Mouse (Mus musculus): Measurements from ENCODE around the gene Washc4. TPM values are rescaled to one million over a fixed set of nuclear protein-coding genes. Genes with fewer than 3 reads are reported as not detected.

The Washc4 gene
- polyA plus RNA-seq, 1 experiment = not detected

DNA sequence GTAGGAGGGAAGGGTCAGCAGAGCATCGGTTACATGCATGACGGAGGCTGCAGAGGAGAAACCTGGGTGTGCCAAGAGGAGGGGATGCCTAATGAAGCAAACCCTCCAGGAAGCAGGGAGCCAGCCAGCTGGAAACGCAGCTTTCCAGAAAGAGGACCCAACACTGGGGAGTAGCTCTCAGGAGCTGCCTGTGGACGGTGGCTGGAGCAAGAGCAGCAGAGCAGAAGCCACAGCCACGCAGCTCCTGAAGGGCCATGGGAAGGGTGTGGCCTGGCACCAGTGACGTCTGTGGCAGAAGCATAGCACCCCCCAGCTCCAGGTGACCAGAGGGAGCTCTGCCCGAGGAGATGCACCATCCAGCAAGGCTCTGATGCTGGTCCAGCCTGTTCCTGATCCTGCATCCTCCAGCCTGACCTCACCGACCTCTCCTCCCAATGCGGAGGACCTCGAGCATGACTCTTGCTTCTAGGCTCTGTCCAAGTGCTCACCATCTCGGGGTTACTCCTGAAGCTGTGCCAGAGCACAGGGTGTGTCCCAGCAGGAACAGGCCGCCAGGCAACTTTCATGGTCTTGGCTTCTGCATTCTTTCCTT, 85.7 kb downstream of the Washc4 start:
- no peak for TF ChIP-seq CTCF (IDR thresholded peaks at IDR 0.05; ENCODE audit: insufficient read depth, low read depth, low read length)
- TF ChIP-seq POLR2A (IDR thresholded peaks at IDR 0.05; ENCODE audit: insufficient read depth, low read depth, low read length) = no peak
- no peak overlapping the region for H3K4me3 ChIP-seq (ENCODE audit: insufficient read depth, low read depth, low read length)
- 71% methylated on average over 12 of the region's 12 CpGs for WGBS
- H3K4me1 ChIP-seq (ENCODE audit: control insufficient read depth, insufficient read depth, low read length) = peaks cover 21% of the 10 kb centered on the region
- no peak overlapping the region for H3K27ac ChIP-seq (ENCODE audit: insufficient read depth, low read depth, low read length)

DNA sequence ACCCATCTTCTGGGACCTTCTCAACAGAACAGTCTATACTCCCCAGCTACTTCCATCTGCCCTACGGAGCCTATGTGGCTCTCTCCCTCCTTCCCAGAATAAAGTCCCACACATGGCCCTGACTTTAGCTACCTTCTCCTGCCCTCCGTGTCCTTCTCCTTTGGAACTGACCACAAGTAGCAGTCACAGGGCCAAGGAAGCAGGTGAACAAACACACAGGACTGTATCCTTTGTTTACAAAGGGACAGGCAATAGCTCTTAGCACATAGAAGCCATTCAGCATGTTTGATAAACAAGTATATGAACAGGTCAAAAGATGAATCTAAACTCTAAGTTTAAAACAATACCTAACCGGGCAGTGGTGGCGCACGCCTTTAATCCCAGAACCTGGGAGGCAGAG, 86.3 kb downstream of the Washc4 start:
- 96% methylated on average over 5 of the region's 5 CpGs for WGBS
- TF ChIP-seq POLR2A (IDR thresholded peaks at IDR 0.05; ENCODE audit: insufficient read depth, low read depth, low read length) (no peak), CTCF (IDR thresholded peaks at IDR 0.05; ENCODE audit: insufficient read depth, low read depth, low read length) (no peak)
- H3K4me1 ChIP-seq (ENCODE audit: control insufficient read depth, insufficient read depth, low read length) = peaks cover 25% of the 10 kb centered on the region
- H3K4me3 ChIP-seq (ENCODE audit: insufficient read depth, low read depth, low read length) = no peak overlapping the region
- no peak overlapping the region for H3K27ac ChIP-seq (ENCODE audit: insufficient read depth, low read depth, low read length)

DNA sequence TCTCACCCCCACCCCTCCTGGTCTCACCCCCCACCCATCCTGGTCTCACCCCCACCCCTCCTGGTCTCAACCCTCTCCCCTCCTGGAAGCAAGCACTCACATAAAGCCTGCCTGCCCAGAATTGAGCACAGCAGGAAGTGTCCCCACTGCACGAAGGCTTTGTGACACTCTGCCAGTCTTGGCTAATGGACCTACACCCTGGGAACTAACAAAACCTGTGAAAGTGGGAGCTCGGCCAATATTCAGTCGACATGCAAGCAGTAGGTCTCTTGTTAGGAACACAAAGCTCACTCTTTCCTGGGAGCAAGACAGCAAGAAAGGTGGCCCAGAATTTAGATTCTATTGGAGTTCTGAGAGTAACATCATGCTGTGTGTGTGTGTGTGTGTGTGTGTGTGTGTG, 87.3 kb downstream of the Washc4 start:
- Histone ChIP-seq H3K4me3 (ENCODE audit: insufficient read depth, low read depth, low read length) (no peak overlapping the region), H3K27ac (ENCODE audit: insufficient read depth, low read depth, low read length) (no peak overlapping the region), H3K4me1 (ENCODE audit: control insufficient read depth, insufficient read depth, low read length) (peaks cover 25% of the 10 kb centered on the region)
- TF ChIP-seq CTCF (IDR thresholded peaks at IDR 0.05; ENCODE audit: insufficient read depth, low read depth, low read length) (no peak), POLR2A (IDR thresholded peaks at IDR 0.05; ENCODE audit: insufficient read depth, low read depth, low read length) (no peak)
- WGBS = 53% methylated on average over 3 of the region's 3 CpGs

DNA sequence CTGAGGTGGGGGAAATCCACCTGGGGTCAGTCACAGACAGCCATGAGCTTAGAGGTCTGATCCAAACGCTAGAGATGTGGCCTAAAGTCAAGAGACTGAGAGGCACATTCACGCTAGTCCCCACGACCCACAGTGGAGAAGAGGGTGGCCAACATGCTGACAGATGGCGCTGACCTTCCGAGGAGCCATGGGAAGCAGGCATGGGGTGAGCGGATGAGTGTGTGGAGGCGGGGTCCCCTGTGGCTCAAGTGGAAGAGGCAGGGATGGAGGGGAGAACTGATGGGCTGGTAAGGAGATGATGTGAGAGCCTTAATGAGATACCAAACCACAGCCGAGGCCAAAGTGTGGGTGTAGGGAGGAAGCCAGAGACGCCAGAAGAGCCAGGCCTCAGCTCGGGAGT, 88.2 kb downstream of the Washc4 start:
- Histone ChIP-seq H3K27ac (ENCODE audit: insufficient read depth, low read depth, low read length) (no peak overlapping the region), H3K4me3 (ENCODE audit: insufficient read depth, low read depth, low read length) (no peak overlapping the region), H3K4me1 (ENCODE audit: control insufficient read depth, insufficient read depth, low read length) (peaks cover 25% of the 10 kb centered on the region)
- TF ChIP-seq POLR2A (IDR thresholded peaks at IDR 0.05; ENCODE audit: insufficient read depth, low read depth, low read length) (no peak), CTCF (IDR thresholded peaks at IDR 0.05; ENCODE audit: insufficient read depth, low read depth, low read length) (no peak)
- 88% methylated on average over 10 of the region's 10 CpGs for whole genome bisulfite sequencing

DNA sequence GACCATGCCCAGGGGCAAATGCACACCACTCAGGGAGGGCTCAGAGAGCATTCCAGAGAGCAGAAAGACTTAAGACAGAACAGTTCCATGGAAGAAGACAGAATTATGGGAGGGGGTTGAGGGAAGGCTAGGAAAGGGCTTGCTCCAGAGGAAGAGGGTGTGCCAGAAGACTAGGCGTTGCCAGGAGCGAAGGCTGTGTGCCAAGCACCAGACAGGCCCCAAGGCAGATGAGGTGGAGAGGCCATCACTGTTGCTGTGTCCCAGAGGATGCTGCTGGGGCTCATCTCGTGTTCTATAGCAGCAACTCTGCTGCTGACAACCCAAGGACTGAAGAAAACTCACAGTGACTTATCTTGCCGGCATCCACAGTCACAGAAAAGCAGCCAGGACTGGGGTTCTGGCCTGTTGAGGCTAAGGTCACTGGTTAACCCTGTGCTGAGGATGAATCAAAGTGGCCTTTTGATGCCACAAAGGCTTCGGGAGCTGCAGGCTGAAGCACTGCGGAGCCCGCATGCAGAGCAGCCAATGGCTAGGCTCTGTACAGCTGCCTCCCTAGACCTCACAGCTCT, 89.3 kb downstream of the Washc4 start:
- no peak overlapping the region for H3K4me3 ChIP-seq (ENCODE audit: insufficient read depth, low read depth, low read length)
- peaks cover 28% of the 10 kb centered on the region for H3K4me1 ChIP-seq (ENCODE audit: control insufficient read depth, insufficient read depth, low read length)
- WGBS = 75% methylated on average over 7 of the region's 7 CpGs

DNA sequence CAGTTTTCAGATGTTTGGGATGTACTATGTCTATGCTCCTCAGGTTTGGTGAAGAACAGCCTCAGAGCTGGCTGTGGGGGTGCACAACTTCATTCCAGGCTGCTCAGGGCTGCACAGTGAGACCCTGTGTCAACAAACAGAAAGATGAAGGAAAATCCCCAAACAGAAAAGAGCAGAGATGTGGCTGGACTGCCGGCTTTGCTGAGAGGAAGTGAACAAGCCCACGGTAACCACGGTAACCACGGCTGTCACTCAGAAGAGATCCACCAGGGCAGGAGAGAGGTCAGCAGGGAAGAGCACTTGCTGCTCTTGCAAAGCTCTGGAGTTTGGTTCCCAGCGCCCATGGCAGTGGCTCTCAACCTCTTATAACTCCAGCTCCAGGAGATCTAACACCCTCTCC, 90.9 kb downstream of the Washc4 start:
- WGBS = 53% methylated on average over 5 of the region's 5 CpGs
- Histone ChIP-seq H3K4me1 (ENCODE audit: control insufficient read depth, insufficient read depth, low read length) (peaks cover 30% of the 10 kb centered on the region), H3K27ac (ENCODE audit: insufficient read depth, low read depth, low read length) (no peak overlapping the region), H3K4me3 (ENCODE audit: insufficient read depth, low read depth, low read length) (no peak overlapping the region)
- no peak for TF ChIP-seq CTCF (IDR thresholded peaks at IDR 0.05; ENCODE audit: insufficient read depth, low read depth, low read length)
- TF ChIP-seq POLR2A (IDR thresholded peaks at IDR 0.05; ENCODE audit: insufficient read depth, low read depth, low read length) = no peak

More for the DNA sequence above, 89.3 kb downstream of the Washc4 start:
- H3K27ac ChIP-seq (ENCODE audit: insufficient read depth, low read depth, low read length) = no peak overlapping the region
- TF ChIP-seq POLR2A (IDR thresholded peaks at IDR 0.05; ENCODE audit: insufficient read depth, low read depth, low read length) = no peak
- no peak for TF ChIP-seq CTCF (IDR thresholded peaks at IDR 0.05; ENCODE audit: insufficient read depth, low read depth, low read length)

DNA sequence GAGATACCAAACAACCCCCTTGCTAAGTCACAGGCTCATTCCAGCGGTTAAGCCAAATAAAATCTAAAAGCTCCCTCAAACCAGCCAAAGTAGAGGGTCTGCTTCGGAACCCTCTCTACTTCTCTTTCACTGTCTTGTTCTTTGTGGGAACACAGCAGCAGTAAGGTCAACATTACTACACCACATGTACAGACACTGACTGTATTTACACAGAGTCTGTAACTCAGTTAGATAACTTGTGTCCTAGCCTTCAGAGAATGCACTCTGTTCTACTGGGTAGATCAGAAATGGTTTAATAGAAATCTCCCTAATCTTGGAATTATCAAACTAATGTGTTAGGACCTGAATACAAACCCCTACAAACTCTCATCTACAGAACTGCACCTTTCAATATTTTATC, 92.6 kb downstream of the Washc4 start:
- 68% methylated on average over 2 of the region's 2 CpGs for WGBS
- Histone ChIP-seq H3K4me3 (ENCODE audit: insufficient read depth, low read depth, low read length) (no peak overlapping the region), H3K4me1 (ENCODE audit: control insufficient read depth, insufficient read depth, low read length) (peaks cover 35% of the 10 kb centered on the region), H3K27ac (ENCODE audit: insufficient read depth, low read depth, low read length) (0 out of 2 replicates have a peak overlapping the region, but pooled peaks have one; percentile 57)
- TF ChIP-seq POLR2A (IDR thresholded peaks at IDR 0.05; ENCODE audit: insufficient read depth, low read depth, low read length) (no peak), CTCF (IDR thresholded peaks at IDR 0.05; ENCODE audit: insufficient read depth, low read depth, low read length) (no peak)

DNA sequence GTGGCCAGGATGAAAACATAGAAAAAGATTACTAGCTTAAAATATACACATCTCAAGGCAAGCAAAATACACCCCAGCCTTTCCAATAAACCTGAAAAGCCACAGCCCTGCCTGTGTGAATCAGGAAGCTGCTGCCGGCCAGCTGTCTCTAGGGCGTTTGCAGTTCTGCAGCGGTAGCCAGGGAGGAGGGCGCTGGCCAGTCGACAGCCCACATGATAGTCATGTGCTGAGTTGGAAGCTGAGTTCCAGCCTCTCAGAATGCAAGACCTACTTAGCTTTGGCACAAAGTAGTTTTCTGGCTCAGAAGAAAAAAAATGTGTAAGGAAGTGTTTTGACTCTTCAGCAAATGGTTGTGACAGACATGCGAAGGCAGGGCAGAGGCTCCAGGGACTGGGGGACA, 93.7 kb downstream of the Washc4 start:
- Histone ChIP-seq H3K4me3 (ENCODE audit: insufficient read depth, low read depth, low read length) (no peak overlapping the region), H3K27ac (ENCODE audit: insufficient read depth, low read depth, low read length) (no peak overlapping the region), H3K4me1 (ENCODE audit: control insufficient read depth, insufficient read depth, low read length) (peaks cover 34% of the 10 kb centered on the region)
- TF ChIP-seq POLR2A (IDR thresholded peaks at IDR 0.05; ENCODE audit: insufficient read depth, low read depth, low read length) (no peak), CTCF (IDR thresholded peaks at IDR 0.05; ENCODE audit: insufficient read depth, low read depth, low read length) (no peak)
- 47% methylated on average over 6 of the region's 6 CpGs for WGBS

DNA sequence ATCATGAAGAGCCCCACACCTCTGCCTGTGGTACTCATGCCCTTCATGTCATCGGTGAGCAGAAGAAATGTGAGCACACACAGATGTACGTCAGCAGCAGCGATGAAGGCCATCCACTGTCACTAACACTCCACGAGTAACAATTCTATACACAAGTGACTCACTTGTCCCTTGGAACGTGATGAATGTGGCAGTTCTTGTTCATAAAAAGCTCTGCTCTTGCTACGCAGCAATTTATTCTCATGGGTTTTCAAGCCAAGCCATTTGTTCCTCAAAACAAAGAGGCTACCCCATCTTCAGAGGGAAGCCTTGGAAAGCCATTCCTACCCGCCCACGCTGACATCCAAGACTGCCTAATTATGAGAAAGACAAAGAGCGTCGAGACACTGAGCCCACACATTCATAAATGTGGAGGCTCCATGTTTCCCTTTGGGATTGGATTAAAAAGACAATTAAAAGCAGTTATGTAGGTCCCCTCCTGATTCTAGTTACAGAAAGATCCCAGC, 96.4 kb downstream of the Washc4 start:
- Histone ChIP-seq H3K4me3 (ENCODE audit: insufficient read depth, low read depth, low read length) (no peak overlapping the region), H3K27ac (ENCODE audit: insufficient read depth, low read depth, low read length) (peak overlapping the region; percentile 61; the same call in 1 of the 2 replicates), H3K4me1 (ENCODE audit: control insufficient read depth, insufficient read depth, low read length) (peaks cover 29% of the 10 kb centered on the region)
- WGBS = 20% methylated on average over 10 of the region's 10 CpGs
- no peak for TF ChIP-seq CTCF (IDR thresholded peaks at IDR 0.05; ENCODE audit: insufficient read depth, low read depth, low read length)
- TF ChIP-seq POLR2A (IDR thresholded peaks at IDR 0.05; ENCODE audit: insufficient read depth, low read depth, low read length) = no peak
